Mouse (Mus musculus) C2C12 (cell line): ENCODE results near the gene Hmgb3.

Experiments
- CEBPB ChIP-seq: IDR thresholded peaks from one replicate; pipeline ENCODE4 v1.6.1; 2011; ENCODE audit warnings: low read depth, mild to moderate bottlenecking, control low read depth, moderate library complexity
- CTCF ChIP-seq: IDR thresholded peaks from one replicate; pipeline ENCODE4 v1.5.1; 2011; ENCODE audit not compliant: control insufficient read depth, insufficient read depth, insufficient read length
- FOSL1 ChIP-seq: IDR thresholded peaks from one replicate; pipeline ENCODE4 v1.8.0; 2011; ENCODE audit warnings: mild to moderate bottlenecking, low read length; ENCODE audit not compliant: poor library complexity, insufficient read depth, severe bottlenecking
- MAX ChIP-seq: IDR thresholded peaks from one replicate; pipeline ENCODE4 v1.6.1; 2011; ENCODE audit warnings: mild to moderate bottlenecking, control low read depth
- MYOD1 ChIP-seq: IDR thresholded peaks from one replicate; pipeline ENCODE4 v1.6.1; 2011; ENCODE audit warnings: low read depth; ENCODE audit not compliant: control insufficient read depth, insufficient read length
- USF1 ChIP-seq: IDR thresholded peaks from one replicate; pipeline ENCODE4 v1.6.1; 2011; ENCODE audit warnings: low read depth, mild to moderate bottlenecking, control low read depth, moderate library complexity

DNA sequence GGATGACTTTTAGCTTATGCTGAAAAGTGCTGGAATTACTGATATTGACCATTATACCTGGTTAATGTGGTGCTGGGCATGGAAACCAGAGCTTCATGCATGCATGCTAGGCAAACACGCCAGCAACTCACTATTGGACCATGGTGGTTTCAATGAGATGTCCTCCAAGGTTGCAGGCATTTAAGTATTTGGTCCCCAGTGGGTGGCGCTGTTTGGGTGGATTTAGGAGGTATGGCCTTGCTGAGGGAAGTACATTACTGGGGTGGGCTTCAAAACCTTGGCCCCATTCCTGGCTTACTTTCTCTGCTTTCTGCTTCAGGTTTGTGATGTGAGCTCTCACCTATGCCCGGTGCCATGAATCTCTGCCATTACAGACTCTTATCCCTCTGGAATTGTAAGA is 23.1 kb upstream of the Hmgb3 start:
- no peak for TF ChIP-seq CTCF
- TF ChIP-seq FOSL1, result no peak
- TF ChIP-seq MAX, result no peak
- no peak for TF ChIP-seq USF1
- TF ChIP-seq MYOD1, result no peak
- no peak for TF ChIP-seq CEBPB
